Mouse (Mus musculus): ENCODE data around the gene Gpm6b.

- TF ChIP-seq CTCF (IDR thresholded peaks at IDR 0.05) (no peak), POLR2A (IDR thresholded peaks at IDR 0.05; ENCODE audit: insufficient read depth, low read depth, low read length) (no peak)
These were observed 33.9 kb downstream of the Gpm6b start for GRCm38 (mm10) chrX:166272646-166273045.
